Mouse (Mus musculus): Measurements from ENCODE around the gene Vmn1r183.
"Not testable (repeated sequence)": the region's sequence is repeated elsewhere in the genome, so short reads cannot be mapped to it uniquely, and the experiment has no call there.

Vmn1r183 gene

GRCm38 (mm10) chr7:24052660-24053304 is at the start of gene Vmn1r183:
Gene Vmn1r183 (plus strand): TSS chr7:24053254.
- no peak for DNase-seq (ENCODE audit: low spot score)

GRCm38 (mm10) chr7:24074424-24074823 is 21.4 kb downstream of the Vmn1r183 start:
- DNase-seq (ENCODE audit: low spot score), result not testable (repeated sequence)

- DNase-seq (ENCODE audit: low spot score), result peak; percentile 94
Observed at GRCm38 (mm10) chr7:24081634-24082431, 28.8 kb downstream of the Vmn1r183 start, which contains the start of gene Zfp180. Gene Zfp180 (plus strand): TSS chr7:24081924.

GRCm38 (mm10) chr7:24082457-24083235 is 29.6 kb downstream of the Vmn1r183 start:
- DNase-seq (ENCODE audit: low spot score), result peak; percentile 23

GRCm38 (mm10) chr7:24086871-24087270 is 33.8 kb downstream of the Vmn1r183 start:
- no peak for DNase-seq (ENCODE audit: low spot score)

- DNase-seq (ENCODE audit: low spot score), result no peak
Observed at GRCm38 (mm10) chr7:24087485-24088125, 34.6 kb downstream of the Vmn1r183 start.

DNA sequence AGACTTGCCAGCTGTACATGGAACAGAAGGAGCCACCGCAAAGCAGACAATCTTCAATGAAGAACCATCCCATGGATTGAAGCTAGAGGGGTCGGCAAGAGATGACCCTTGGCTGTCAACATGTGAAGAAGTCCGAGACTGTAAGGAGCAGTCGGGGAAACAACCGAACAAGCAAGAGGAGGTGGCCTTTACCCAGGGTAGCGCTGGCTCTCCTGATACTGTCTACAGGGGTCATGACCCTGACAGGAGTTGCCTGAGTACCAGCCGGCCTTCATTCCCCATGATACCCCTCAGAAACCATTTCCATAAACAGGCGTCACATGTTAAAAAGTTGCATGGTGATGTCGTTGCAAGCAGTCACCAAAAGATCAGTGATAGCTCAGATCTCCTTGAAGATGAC is 51.3 kb downstream of the Vmn1r183 start:
- no peak for DNase-seq (ENCODE audit: low spot score)

- no peak for DNase-seq (ENCODE audit: low spot score)
Observed at GRCm38 (mm10) chr7:24105144-24105703, 52.2 kb downstream of the Vmn1r183 start.

DNA sequence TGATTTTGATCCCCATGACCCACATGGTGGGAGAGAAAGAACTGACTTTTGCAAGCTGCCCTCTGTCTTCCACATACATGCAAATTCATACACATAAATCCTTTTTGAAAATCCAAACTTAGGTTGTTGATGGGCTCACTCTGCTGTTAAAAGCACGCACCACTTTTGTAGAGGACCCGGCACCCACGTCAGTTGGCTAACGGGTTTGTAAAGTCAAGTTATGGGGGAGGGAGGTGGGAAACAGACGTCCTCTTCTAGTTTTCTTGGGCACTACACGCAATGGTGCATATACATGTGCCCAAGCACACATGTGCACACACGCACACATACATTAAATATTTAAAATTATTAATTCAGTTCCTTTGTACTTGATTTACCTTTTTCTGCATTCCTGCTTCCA is 57.8 kb downstream of the Vmn1r183 start:
- no peak for DNase-seq (ENCODE audit: low spot score)

DNA sequence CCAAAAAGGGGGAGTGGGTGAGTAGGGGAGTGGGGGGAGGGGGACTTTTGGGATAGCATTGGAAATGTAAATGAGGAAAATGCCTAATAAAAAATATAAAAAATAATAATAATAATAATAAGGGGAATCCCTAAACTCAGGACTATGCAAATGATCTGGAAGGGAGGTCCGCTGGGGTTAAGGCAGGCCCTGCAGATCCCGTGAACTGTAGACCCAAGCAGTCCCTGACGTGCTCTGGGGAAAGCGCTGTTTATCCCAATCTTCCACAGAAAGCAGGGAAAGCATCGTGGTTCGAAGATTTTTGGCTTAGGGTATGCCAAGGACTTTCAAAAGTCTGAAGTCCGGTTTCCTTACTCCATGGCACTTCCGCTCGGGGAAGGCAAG is 58.7 kb downstream of the Vmn1r183 start:
- DNase-seq (ENCODE audit: low spot score), result no peak

DNA sequence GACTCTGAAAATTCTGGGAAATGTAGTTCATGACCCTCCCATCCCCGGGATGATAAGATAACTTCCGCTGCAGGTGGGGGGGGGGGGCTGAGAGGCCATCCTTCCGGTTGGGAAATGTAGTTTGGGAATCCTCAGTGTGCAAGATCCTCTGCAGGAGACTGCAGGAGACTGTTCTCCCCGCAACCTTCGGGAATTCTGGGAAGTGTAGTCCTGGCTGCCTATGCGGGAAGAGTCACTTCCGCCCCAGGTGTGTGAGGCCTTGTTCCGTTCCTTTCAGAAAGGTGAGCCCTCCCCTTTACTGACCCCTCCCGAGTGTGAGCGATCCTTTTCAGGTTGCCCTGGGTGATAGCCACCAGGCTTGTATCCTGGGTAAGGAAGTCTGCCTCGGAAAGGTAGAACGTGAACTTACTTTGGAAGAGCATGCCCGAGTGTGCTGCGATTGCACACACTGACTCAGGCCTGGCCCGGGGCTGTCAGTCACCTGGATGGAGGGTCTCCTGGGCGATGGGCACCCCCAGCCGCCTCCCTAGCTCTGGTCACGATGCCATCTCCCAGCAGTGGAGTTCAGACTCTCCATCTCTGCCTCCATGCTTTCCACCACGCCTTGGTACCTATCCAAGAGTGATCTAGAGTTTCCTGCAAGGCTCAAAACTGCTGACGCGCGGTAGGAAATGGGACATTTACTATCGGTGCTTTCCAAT is 59.3 kb downstream of the Vmn1r183 start, which contains the start of gene Zfp112:
TSS of gene Zfp112 (plus strand) at position 159 of the 701 bp plus-strand sequence.
- peak; percentile 94 for DNase-seq (ENCODE audit: low spot score)

- DNase-seq (ENCODE audit: low spot score), result peak; percentile 78
Observed at GRCm38 (mm10) chr7:24113001-24113400, 59.9 kb downstream of the Vmn1r183 start.
